Mouse (Mus musculus) fibroblast of lung, adult 2 months (primary cell): ENCODE results near the gene Gpx4.

Experiments used
- DNase-seq: peaks from one replicate; pipeline ENCODE4 v3.0.0-alpha.2; 2011; ENCODE audit warnings: low read depth

The Gpx4 gene

DNA sequence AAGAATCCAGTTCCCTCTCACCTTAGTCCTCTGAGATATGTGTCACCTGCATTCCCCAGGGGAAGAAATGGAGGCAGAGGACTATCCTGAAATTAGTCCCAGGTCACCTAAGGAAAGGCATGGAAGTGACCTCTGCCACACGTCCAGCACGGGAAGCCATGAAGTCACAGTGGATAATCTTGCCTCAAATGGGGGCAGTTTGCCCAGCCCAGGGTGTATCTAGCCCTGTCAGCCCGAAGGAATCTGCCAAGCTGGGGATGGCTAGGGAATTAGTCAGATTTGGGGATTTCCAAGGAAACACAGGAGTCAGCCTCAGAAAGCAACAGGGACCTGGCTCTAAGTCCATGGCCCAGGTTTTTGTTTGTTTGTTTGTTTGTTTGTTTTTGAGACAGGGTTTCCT lies 57.2 kb downstream of the Gpx4 start:
- peak; percentile 78 for DNase-seq

DNA sequence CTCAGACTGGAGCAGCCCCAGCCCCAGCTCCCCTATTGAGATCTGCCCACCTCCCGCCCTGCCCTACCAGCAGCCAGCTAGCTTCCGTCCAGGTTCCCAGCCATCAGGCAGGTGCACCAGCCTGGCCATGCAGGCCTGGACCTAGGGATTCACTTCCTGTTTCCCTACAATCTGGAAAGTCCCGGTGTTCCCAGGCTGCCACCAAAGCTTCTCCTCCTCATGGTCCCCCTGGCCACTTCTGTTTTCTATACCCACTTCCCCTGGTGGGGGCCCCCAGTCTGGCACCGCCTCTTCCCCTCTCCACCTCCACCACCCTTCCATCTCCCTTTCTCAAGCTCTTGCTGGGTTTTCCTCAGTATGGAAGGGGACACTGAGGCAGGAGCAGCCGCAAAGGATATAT lies 58.5 kb downstream of the Gpx4 start, which contains the start of gene Sbno2:
Sbno2 (minus strand) TSS at position 112 of the 400 bp plus-strand sequence.
- no peak for DNase-seq

DNA sequence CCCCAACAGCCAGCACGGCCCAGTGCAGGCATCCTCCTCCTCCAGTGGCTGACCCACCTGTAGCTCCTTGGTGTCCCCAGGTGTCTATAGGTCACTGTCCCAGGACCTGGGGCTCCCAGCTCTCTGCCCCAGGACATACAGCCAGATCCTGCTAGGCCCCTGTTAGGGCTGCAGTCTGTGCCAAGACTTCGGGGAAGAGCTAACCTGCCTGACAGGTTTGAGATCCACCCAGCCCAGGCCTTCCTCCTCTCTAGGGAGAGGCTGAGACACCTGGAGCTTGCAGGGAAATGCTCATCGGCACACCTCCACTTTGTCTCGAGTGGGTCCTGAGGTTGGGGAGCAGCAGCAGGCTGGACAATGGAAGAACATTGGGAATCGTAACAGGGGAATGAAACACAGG lies 59.0 kb downstream of the Gpx4 start:
- no peak for DNase-seq
